Mouse (Mus musculus): ENCODE measurements around the gene Tmem200c. TPM values are rescaled to one million over a fixed set of nuclear protein-coding genes. Genes with fewer than 3 reads are reported as not detected.

Gene Tmem200c
- polyA plus RNA-seq, 1 experiment: 2.3 TPM

Other genes starting within 250 kb of the Tmem200c start
- 4.3 and 9.3 TPM in 2 replicates for gene Epb41l3, start 249.1 kb downstream of the Tmem200c start, polyA plus RNA-seq (2012; rRNA removed)